Mouse (Mus musculus): ENCODE data around the gene Tmed4. TPM values are rescaled to one million over a fixed set of nuclear protein-coding genes. Genes with fewer than 3 reads are reported as not detected.

Tmed4 gene
- total and polyA plus RNA-seq, 3 experiments = 60.9 to 66.5 TPM; not detected in 1

DNA sequence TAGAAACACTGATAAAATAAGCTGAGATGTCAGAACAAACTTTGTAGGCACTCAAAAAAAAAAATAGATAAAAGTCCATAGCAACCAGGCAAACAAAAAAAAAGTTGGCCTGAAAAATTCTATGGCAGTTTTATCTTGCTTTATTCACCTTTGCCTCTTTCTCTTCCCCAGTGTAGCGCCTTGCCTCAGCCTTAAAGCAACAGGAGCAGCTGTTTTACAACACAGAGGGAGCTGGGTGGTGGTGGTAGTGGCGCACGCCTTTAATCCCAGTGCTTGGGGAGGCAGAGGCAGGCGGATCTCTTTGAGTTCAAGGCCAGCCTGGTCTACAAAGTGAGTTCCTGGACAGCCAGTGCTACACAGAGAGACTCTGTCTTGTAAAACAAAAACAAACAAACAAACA, 41.6 kb downstream of the Tmed4 start:
- no peak overlapping the region for H3K9ac ChIP-seq (ENCODE audit: control insufficient read depth, low read depth, low read length, poor library complexity, severe bottlenecking)
- H3K9me3 ChIP-seq (replicated peaks; ENCODE audit: insufficient read depth, low read length) = no peaks in the 10 kb centered on the region; the same call in 1 of the 2 replicates
- no peak overlapping the region for H3K27ac ChIP-seq (ENCODE audit: control insufficient read depth, low read depth, low read length)
- no peaks in the 10 kb centered on the region for H3K79me2 ChIP-seq (ENCODE audit: control insufficient read depth, insufficient read depth, low read length, poor library complexity)
- no peaks in the 10 kb centered on the region for H3K4me1 ChIP-seq (ENCODE audit: control insufficient read depth in 1 of 2, insufficient read depth in 2 of 2, low read length in 2 of 2)
- no peak for DNase-seq (ENCODE audit: low read depth, low spot score)
- no peaks in the 10 kb centered on the region for H3K27me3 ChIP-seq (ENCODE audit: control insufficient read depth in 1 of 2, insufficient read depth in 2 of 2, low read length in 2 of 2)
- TF ChIP-seq ZNF384 (IDR thresholded peaks at IDR 0.05; ENCODE audit: low read depth, low read length) (peak; percentile 48; the same call in 1 of the 2 replicates), UBTF (IDR thresholded peaks at IDR 0.05; ENCODE audit: borderline replicate concordance, insufficient read depth, low read depth, low read length) (no peak)
- H3K36me3 ChIP-seq (ENCODE audit: control insufficient read depth in 1 of 2, insufficient read depth in 2 of 2, low read length in 2 of 2) = no peaks in the 10 kb centered on the region
- no peak overlapping the region for H3K4me3 ChIP-seq (ENCODE audit: control insufficient read depth in 1 of 2, insufficient read depth in 1 of 2, low read depth in 2 of 2, low read length in 2 of 2)

DNA sequence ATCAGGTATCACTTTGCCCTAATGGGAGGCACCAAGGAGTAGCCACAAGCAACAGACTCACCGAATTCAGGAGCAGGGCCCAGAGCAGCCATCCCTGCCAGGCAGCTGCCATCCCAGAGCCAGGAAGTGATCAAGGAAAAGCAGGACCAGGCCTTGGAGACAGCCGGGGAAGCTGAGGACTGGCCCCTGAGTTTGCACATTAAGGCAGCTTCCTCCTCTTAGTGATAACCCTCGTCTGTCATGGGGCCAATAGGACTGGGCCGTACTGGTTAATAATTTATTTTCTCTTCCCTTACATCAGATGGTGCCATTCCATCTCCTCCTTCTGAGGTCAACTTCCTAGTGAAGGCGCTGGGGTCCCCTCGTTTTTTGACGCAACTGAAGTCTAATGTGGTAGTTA, 44.7 kb downstream of the Tmed4 start, which contains the start of gene Npc1l1:
Gene Npc1l1, minus strand, starts transcription at position 132 of the 400 bp plus-strand sequence.
- Histone ChIP-seq H3K36me3 (ENCODE audit: control insufficient read depth in 1 of 2, insufficient read depth in 2 of 2, low read length in 2 of 2) (no peaks in the 10 kb centered on the region), H3K79me2 (ENCODE audit: control insufficient read depth, insufficient read depth, low read length, poor library complexity) (no peaks in the 10 kb centered on the region), H3K9me3 (replicated peaks; ENCODE audit: insufficient read depth, low read length) (no peaks in the 10 kb centered on the region; the same call in 1 of the 2 replicates), H3K27me3 (ENCODE audit: control insufficient read depth in 1 of 2, insufficient read depth in 2 of 2, low read length in 2 of 2) (peaks cover 7 to 19% of the 10 kb centered on the region in 2 experiments), H3K4me1 (ENCODE audit: control insufficient read depth in 1 of 2, insufficient read depth in 2 of 2, low read length in 2 of 2) (no peaks in the 10 kb centered on the region), H3K9ac (ENCODE audit: control insufficient read depth, low read depth, low read length, poor library complexity, severe bottlenecking) (no peak within 1 kb of the TSS), H3K27ac (ENCODE audit: control insufficient read depth, low read depth, low read length) (no peak within 1 kb of the TSS), H3K4me3 (ENCODE audit: control insufficient read depth in 1 of 2, insufficient read depth in 1 of 2, low read depth in 2 of 2, low read length in 2 of 2) (no peak within 1 kb of the TSS)
- no peak for DNase-seq (ENCODE audit: low read depth, low spot score)
- no peak for TF ChIP-seq TCF12 (IDR thresholded peaks at IDR 0.05; ENCODE audit: low read depth, low read length)
- no peak for TF ChIP-seq MYB (IDR thresholded peaks at IDR 0.05; ENCODE audit: low read depth, low read length)
- TF ChIP-seq ZKSCAN1 (IDR thresholded peaks at IDR 0.05; ENCODE audit: low read depth, low read length) = no peak
- no peak for TF ChIP-seq ZNF384 (IDR thresholded peaks at IDR 0.05; ENCODE audit: low read depth, low read length)
- TF ChIP-seq CTCF (IDR thresholded peaks at IDR 0.05 in 2 of 3, conservative IDR thresholded peaks at IDR 0.05 in 1 of 3; ENCODE audit: control insufficient read depth in 1 of 3, insufficient read depth in 1 of 3, low read depth in 2 of 3, low read length in 3 of 3, poor library complexity in 1 of 3, severe bottlenecking in 1 of 3) = no peak
- no peak for TF ChIP-seq UBTF (IDR thresholded peaks at IDR 0.05; ENCODE audit: borderline replicate concordance, insufficient read depth, low read depth, low read length)
- no peak for TF ChIP-seq ZC3H11A (IDR thresholded peaks at IDR 0.05; ENCODE audit: low read depth, low read length)

DNA sequence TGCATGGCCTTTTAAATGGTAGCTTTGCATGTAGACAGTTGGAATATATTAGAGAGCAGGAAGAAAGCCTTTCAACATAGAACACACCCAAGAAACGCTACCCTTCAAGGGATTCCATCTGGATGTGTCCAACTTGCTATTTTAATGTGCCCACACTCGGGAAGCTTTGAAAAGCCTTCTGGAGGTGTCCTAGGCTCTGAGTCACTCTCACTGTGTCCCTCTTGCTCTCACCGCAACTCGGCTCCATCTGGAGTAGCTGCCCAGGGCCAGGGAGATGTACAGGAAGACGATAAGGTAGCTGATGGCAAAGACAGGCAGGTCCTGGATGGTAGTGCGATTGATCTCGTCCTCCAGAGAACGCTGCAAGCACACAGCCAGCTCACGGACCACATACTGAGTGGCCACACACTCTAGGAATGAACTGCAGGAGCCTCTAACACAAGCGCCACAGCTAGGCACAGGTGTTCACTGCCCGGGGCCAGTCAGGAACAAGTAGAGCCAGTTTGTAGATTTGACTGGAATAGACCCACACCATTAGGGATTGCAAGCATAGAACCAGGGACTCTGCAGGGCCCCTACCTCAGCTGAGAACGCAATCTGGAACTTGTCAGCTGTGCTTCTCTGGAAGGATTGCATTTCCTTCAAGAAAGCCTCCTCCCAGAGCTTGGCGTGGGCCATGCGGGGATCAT, 50.0 kb downstream of the Tmed4 start:
- Histone ChIP-seq H3K27ac (ENCODE audit: control insufficient read depth, low read depth, low read length) (no peak overlapping the region), H3K36me3 (ENCODE audit: control insufficient read depth in 1 of 2, insufficient read depth in 2 of 2, low read length in 2 of 2) (no peaks in the 10 kb centered on the region), H3K79me2 (ENCODE audit: control insufficient read depth, insufficient read depth, low read length, poor library complexity) (no peaks in the 10 kb centered on the region), H3K4me3 (ENCODE audit: control insufficient read depth in 1 of 2, insufficient read depth in 1 of 2, low read depth in 2 of 2, low read length in 2 of 2) (no peak overlapping the region), H3K4me1 (ENCODE audit: control insufficient read depth in 1 of 2, insufficient read depth in 2 of 2, low read length in 2 of 2) (no peaks in the 10 kb centered on the region), H3K27me3 (ENCODE audit: control insufficient read depth in 1 of 2, insufficient read depth in 2 of 2, low read length in 2 of 2) (peaks cover 7 to 21% of the 10 kb centered on the region in 2 experiments), H3K9ac (ENCODE audit: control insufficient read depth, low read depth, low read length, poor library complexity, severe bottlenecking) (no peak overlapping the region), H3K9me3 (replicated peaks; ENCODE audit: insufficient read depth, low read length) (no peaks in the 10 kb centered on the region)
- DNase-seq (ENCODE audit: low read depth, low spot score) = no peak
- TF ChIP-seq RCOR1 (IDR thresholded peaks at IDR 0.05; ENCODE audit: low read depth, low read length) (no peak), POLR2A (IDR thresholded peaks at IDR 0.05; ENCODE audit: control insufficient read depth in 1 of 2, insufficient read depth in 1 of 2, low read depth in 1 of 2, low read length in 2 of 2, poor library complexity in 1 of 2) (no peak), GABPA (IDR thresholded peaks at IDR 0.05; ENCODE audit: low read depth, low read length) (no peak), HCFC1 (IDR thresholded peaks at IDR 0.05; ENCODE audit: low read depth, low read length) (no peak), MAX (IDR thresholded peaks at IDR 0.05; ENCODE audit: low read length) (no peak), MYB (IDR thresholded peaks at IDR 0.05; ENCODE audit: low read depth, low read length) (no peak), NELFE (IDR thresholded peaks at IDR 0.05; ENCODE audit: low read depth, low read length) (no peak), ZC3H11A (IDR thresholded peaks at IDR 0.05; ENCODE audit: low read depth, low read length) (no peak)

All from MEL (cell line).